ENCODE assay signal across 8 mouse cellular contexts in the genomic region with DNA sequence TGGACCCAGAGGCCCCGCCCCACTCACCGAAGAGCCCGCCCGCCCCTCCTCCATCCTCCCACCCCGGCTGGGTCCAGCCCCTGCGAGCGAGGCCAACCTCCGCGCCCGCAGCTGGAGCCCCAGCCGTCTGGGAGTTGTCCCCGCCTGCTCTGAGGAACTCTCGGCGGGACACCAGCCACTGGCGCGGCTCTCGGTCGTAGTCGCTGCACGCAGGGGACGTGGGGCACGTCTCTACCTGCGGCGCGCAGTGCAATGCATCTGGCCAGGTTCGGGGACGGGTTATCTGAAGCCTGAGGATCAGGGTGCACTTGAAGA. TPM values are rescaled to one million over a fixed set of nuclear protein-coding genes. Genes with fewer than 3 reads are reported as not detected.
DNase-seq lines count a peak whose midpoint lies in the region; ATAC-seq lines count a peak whose summit lies in the region.

No protein-coding gene starts in this region.

- under 1% methylated on average over 25 of the region's 27 CpGs for WGBS in forebrain, embryonic 11.5 days
- WGBS in limb, embryonic 10.5 days = 0% methylated on average over 27 of the region's 27 CpGs
- WGBS in midbrain, embryonic 10.5 days = under 1% methylated on average over 27 of the region's 27 CpGs

- H3K27me3 ChIP-seq in forebrain, embryonic 11.5 days (ENCODE audit: control insufficient read depth, insufficient read depth, low read length) = peaks cover 69% of the 10 kb centered on the region
- H3K27me3 ChIP-seq in limb, embryonic 10.5 days (ENCODE audit: low read depth, poor library complexity, severe bottlenecking) = peaks cover 26% of the 10 kb centered on the region
- H3K27me3 ChIP-seq in midbrain, embryonic 10.5 days (ENCODE audit: low read depth, poor library complexity, severe bottlenecking) = peaks cover 99% of the 10 kb centered on the region

- peak; percentile 37 for DNase-seq in thymus, postnatal 0 days (ENCODE audit: low spot score)
- DNase-seq in thymus, postnatal 25 days = no peak
- peak; percentile 91 for DNase-seq in forebrain, embryonic 11.5 days (ENCODE audit: low spot score)
- DNase-seq in heart, postnatal 14 days = peak; percentile 88 to 89
- peak; percentile 94 for DNase-seq in limb, embryonic 10.5 days (ENCODE audit: low spot score)
- peak; percentile 87 for DNase-seq in midbrain, embryonic 10.5 days (ENCODE audit: low spot score)
- DNase-seq in testis, postnatal 10 days (ENCODE audit: low spot score) = peak; percentile 90
- DNase-seq in left cerebral cortex, adult 11 months (ENCODE audit: low spot score) = no peak

- H3K9me3 ChIP-seq in forebrain, embryonic 11.5 days (ENCODE audit: control insufficient read depth, low read length) = no peaks in the 10 kb centered on the region
- no peaks in the 10 kb centered on the region for H3K9me3 ChIP-seq in limb, embryonic 10.5 days (replicated peaks)
- no peaks in the 10 kb centered on the region for H3K9me3 ChIP-seq in midbrain, embryonic 10.5 days (replicated peaks)

- peaks cover 9% of the 10 kb centered on the region; the same call in 1 of the 2 replicates for H3K4me1 ChIP-seq in forebrain, embryonic 11.5 days (replicated peaks; ENCODE audit: control insufficient read depth, insufficient read depth, low read length)
- peaks cover 76% of the 10 kb centered on the region for H3K4me1 ChIP-seq in limb, embryonic 10.5 days
- peaks cover 55% of the 10 kb centered on the region for H3K4me1 ChIP-seq in midbrain, embryonic 10.5 days

- no peak overlapping the region for H3K27ac ChIP-seq in forebrain, embryonic 11.5 days (ENCODE audit: low read depth, low read length)
- peak overlapping the region; percentile 91 for H3K27ac ChIP-seq in limb, embryonic 10.5 days
- peak overlapping the region; percentile 74 for H3K27ac ChIP-seq in midbrain, embryonic 10.5 days (replicated peaks)

- H3K9ac ChIP-seq in forebrain, embryonic 11.5 days (ENCODE audit: low read length) = peak overlapping the region; percentile 41; the same call in 1 of the 2 replicates

- peak overlapping the region; percentile 53 for H3K4me2 ChIP-seq in forebrain, embryonic 11.5 days (ENCODE audit: low read depth, low read length, severe bottlenecking)

- peak; percentile 85 for ATAC-seq in forebrain, embryonic 11.5 days (replicated peaks; ENCODE audit: low FRiP score)

- intact Hi-C loops in heart, postnatal 14 days (cut with DNase I) = loop anchor here (5.0 to 10.0 kb wide), 8 partner anchors 70 to 510 kb away; no protein-coding TSS in a partner anchor

- no peaks in the 10 kb centered on the region for H3K36me3 ChIP-seq in forebrain, embryonic 11.5 days (ENCODE audit: control insufficient read depth, insufficient read depth, low read length)
- H3K36me3 ChIP-seq in limb, embryonic 10.5 days = peaks cover 21% of the 10 kb centered on the region
- peaks cover 3% of the 10 kb centered on the region; the same call in 1 of the 2 replicates for H3K36me3 ChIP-seq in midbrain, embryonic 10.5 days

- peak overlapping the region; percentile 46 for H3K4me3 ChIP-seq in forebrain, embryonic 11.5 days (ENCODE audit: low read depth, low read length)
- H3K4me3 ChIP-seq in limb, embryonic 10.5 days = peak overlapping the region; percentile 64
- peak overlapping the region; percentile 63 for H3K4me3 ChIP-seq in midbrain, embryonic 10.5 days

RNA-seq across cellular contexts. Expression of a gene that starts 3.2 kb away (rescaled TPM):
- polyA plus RNA-seq in thymus, postnatal 0 days (2015; fragmentation: Nextera tagmentation; extraction: Ambion mirVana) = 0.80 and 0.82 TPM in 2 replicates
- 15.1 and 19.4 TPM in 2 replicates for polyA plus RNA-seq in forebrain, embryonic 11.5 days (2014; fragmentation: Nextera tagmentation; extraction: Ambion mirVana)
- total RNA-seq in heart, postnatal 14 days (2021) = 10 to 100 TPM; 12.1 to 15.4 TPM
- polyA plus RNA-seq in limb, embryonic 10.5 days (2016; fragmentation: Nextera tagmentation; extraction: Ambion mirVana) = 73.3 and 87.4 TPM in 2 replicates
- 9.5 and 10.8 TPM in 2 replicates for polyA plus RNA-seq in midbrain, embryonic 10.5 days (2016; fragmentation: Nextera tagmentation; extraction: Ambion mirVana)

RNA-seq across cellular contexts. Expression of a gene that starts 8.1 kb away (rescaled TPM):
- polyA plus RNA-seq in thymus, postnatal 0 days (2015; fragmentation: Nextera tagmentation; extraction: Ambion mirVana) = not detected in 2 replicates
- polyA plus RNA-seq in forebrain, embryonic 11.5 days (2014; fragmentation: Nextera tagmentation; extraction: Ambion mirVana) = not detected in 2 replicates
- total RNA-seq in heart, postnatal 14 days (2021) = not detected
- polyA plus RNA-seq in limb, embryonic 10.5 days (2016; fragmentation: Nextera tagmentation; extraction: Ambion mirVana) = 0.31 and 0.35 TPM in 2 replicates
- polyA plus RNA-seq in midbrain, embryonic 10.5 days (2016; fragmentation: Nextera tagmentation; extraction: Ambion mirVana) = not detected in 2 replicates

Comparison
In these comparisons a context has a peak if more than half of its experiments do, and no peak if none do; other contexts are left out.
1. DNase-seq: peak in thymus, postnatal 0 days (single experiment), forebrain, embryonic 11.5 days (single experiment), heart, postnatal 14 days (2 of 2), limb, embryonic 10.5 days (single experiment), midbrain, embryonic 10.5 days (single experiment) and testis, postnatal 10 days (single experiment); none in thymus, postnatal 25 days (single experiment) and left cerebral cortex, adult 11 months (single experiment).
2. Peak in every context shown above with its lines, with median percentiles within 50 percentile points of each other: H3K4me3 ChIP-seq.